Comparison of ENCODE assay signal across 8 mouse cellular contexts in the genomic region with DNA sequence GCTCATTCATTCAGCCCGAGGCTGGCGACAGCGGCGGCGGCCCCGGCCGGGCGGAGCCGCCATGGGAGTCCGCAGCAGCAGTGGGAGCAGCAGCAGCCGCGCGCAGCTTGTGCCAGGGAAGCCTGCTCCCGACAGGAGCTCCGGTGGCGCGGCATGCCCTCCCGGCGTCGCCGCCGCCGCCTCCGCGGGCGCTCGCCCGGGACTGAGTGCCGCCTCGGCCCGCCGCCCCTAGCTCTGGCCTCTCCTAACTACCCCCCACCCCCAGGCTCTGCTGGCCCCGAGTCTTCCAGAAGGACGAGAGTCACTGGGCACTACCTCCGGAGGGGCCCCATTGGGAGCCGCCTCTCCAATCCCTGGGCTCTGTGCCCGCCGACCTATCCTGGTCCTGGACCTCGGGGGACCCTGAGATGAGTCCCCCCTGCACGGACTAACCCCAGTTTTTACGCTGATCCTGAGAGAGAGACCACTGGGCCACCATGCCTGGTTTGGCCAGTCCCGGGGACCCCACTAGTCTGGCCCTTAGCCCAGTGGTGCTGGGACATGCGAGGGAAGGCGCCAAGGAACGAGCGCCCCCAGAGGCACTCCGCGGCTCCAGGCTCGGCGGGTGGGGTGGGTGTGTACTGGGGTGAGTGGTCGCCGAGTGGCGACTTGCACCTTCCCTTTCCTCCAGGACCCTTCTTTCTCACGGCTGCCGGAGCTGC.
DNase-seq lines count a peak whose midpoint lies in the region; ATAC-seq lines count a peak whose summit lies in the region.

No protein-coding gene starts in this region.

- peak overlapping the region; percentile 56 for H3K4me3 ChIP-seq in heart, embryonic 16.5 days (ENCODE audit: low read length)
- peak overlapping the region; percentile 65 for H3K4me3 ChIP-seq in midbrain, embryonic 12.5 days

- H3K9ac ChIP-seq in heart, embryonic 16.5 days (ENCODE audit: low read length), result 0 out of 2 replicates have a peak overlapping the region, but pooled peaks have one; percentile 3
- H3K9ac ChIP-seq in midbrain, embryonic 12.5 days (replicated peaks), result peak overlapping the region; percentile 75

- peak overlapping the region; percentile 83 for H3K4me2 ChIP-seq in heart, embryonic 16.5 days (ENCODE audit: low read depth, low read length)
- peak overlapping the region; percentile 93 for H3K4me2 ChIP-seq in midbrain, embryonic 12.5 days (replicated peaks)

- peaks cover 65% of the 10 kb centered on the region for H3K27me3 ChIP-seq in heart, embryonic 16.5 days (ENCODE audit: control insufficient read depth, insufficient read depth, low read length)
- peaks cover 59% of the 10 kb centered on the region for H3K27me3 ChIP-seq in midbrain, embryonic 12.5 days

- no peaks in the 10 kb centered on the region for H3K36me3 ChIP-seq in heart, embryonic 16.5 days (ENCODE audit: control insufficient read depth, insufficient read depth)
- H3K36me3 ChIP-seq in midbrain, embryonic 12.5 days, result no peaks in the 10 kb centered on the region

- WGBS in heart, embryonic 16.5 days, result 2% methylated on average over 41 of the region's 55 CpGs
- WGBS in midbrain, embryonic 12.5 days, result under 1% methylated on average over 43 of the region's 55 CpGs

- H3K27ac ChIP-seq in heart, embryonic 16.5 days (ENCODE audit: low read length), result no peak overlapping the region
- H3K27ac ChIP-seq in midbrain, embryonic 12.5 days (replicated peaks), result peak overlapping the region; percentile 36

- peak; percentile 12 for DNase-seq in thymus, postnatal 4 days
- DNase-seq in thymus, postnatal 10 days (ENCODE audit: low spot score in 2 of 2), result no peak
- peak; percentile 77 for DNase-seq in embryo, embryonic 10.5 days (ENCODE audit: low spot score)
- peak; percentile 70 to 71 for DNase-seq in layer of hippocampus, postnatal 25 days (ENCODE audit: extremely low spot score in 1 of 2, low spot score in 1 of 2)
- DNase-seq in urinary bladder, postnatal 14 days (ENCODE audit: low spot score), result peak; percentile 11
- no peak for DNase-seq in MN1 (ENCODE audit: low spot score)

- no peaks in the 10 kb centered on the region for H3K9me3 ChIP-seq in heart, embryonic 16.5 days (replicated peaks; ENCODE audit: control insufficient read depth, low read length)
- H3K9me3 ChIP-seq in midbrain, embryonic 12.5 days, result no peaks in the 10 kb centered on the region

- 0 out of 2 replicates have a peak, but pooled peaks have one; percentile 14 for ATAC-seq in heart, embryonic 16.5 days (replicated peaks; ENCODE audit: extremely low read depth, insufficient read depth, low FRiP score)
- ATAC-seq in midbrain, embryonic 12.5 days (ENCODE audit: low FRiP score, low read depth), result peak; percentile 81

- peaks cover 13% of the 10 kb centered on the region for H3K4me1 ChIP-seq in heart, embryonic 16.5 days (ENCODE audit: control insufficient read depth, insufficient read depth, low read length)
- H3K4me1 ChIP-seq in midbrain, embryonic 12.5 days, result peaks cover 21% of the 10 kb centered on the region

Comparison
In these comparisons a context has a peak if more than half of its experiments do, and no peak if none do; other contexts are left out.
1. DNase-seq: peak in thymus, postnatal 4 days (single experiment), embryo, embryonic 10.5 days (single experiment), layer of hippocampus, postnatal 25 days (2 of 2) and urinary bladder, postnatal 14 days (single experiment); none in thymus, postnatal 10 days (0 of 2) and MN1 (single experiment).